Mouse (Mus musculus) stomach, embryonic 16.5 days (tissue): Measurements from ENCODE around the gene Casz1. TPM values are rescaled to one million over a fixed set of nuclear protein-coding genes. Genes with fewer than 3 reads are reported as not detected.
A peak's percentile ranks its signal among the peaks of the same experiment; 100 is the strongest.

Experiments
- ATAC-seq: fragments of 200-750 bp; cut with Nextera tagmentation; 2 replicates; pipeline ENCODE4 v1.8.0; 2017; ENCODE audit warnings: moderate number of reproducible peaks, moderate TSS enrichment; ENCODE audit not compliant: insufficient read depth, low FRiP score
- H3K27ac ChIP-seq: fragments of 300-500 bp; sonication (generic); 2 replicates; pipeline ENCODE4 v1.5.1; 2014; ENCODE audit warnings: low read length
- H3K27me3 ChIP-seq: fragments of 300-500 bp; sonication (generic); 2 replicates; pipeline ENCODE4 v1.6.1; 2014; ENCODE audit warnings: low read length, control low read depth, mixed read lengths; ENCODE audit not compliant: control insufficient read depth, insufficient read depth
- H3K36me3 ChIP-seq: fragments of 300-500 bp; sonication (generic); 2 replicates; pipeline ENCODE4 v1.6.1; 2014; ENCODE audit warnings: low read length; ENCODE audit not compliant: control insufficient read depth, insufficient read depth
- H3K4me1 ChIP-seq: fragments of 300-500 bp; sonication (generic); 2 replicates; pipeline ENCODE4 v1.6.1; 2014; ENCODE audit warnings: low read length, control low read depth, mixed read lengths; ENCODE audit not compliant: control insufficient read depth, insufficient read depth
- H3K4me2 ChIP-seq: fragments of 300-500 bp; sonication (generic); 2 replicates; pipeline ENCODE4 v1.6.1; 2014; ENCODE audit warnings: low read depth, low read length, mixed read lengths
- H3K4me3 ChIP-seq: fragments of 300-500 bp; sonication (generic); replicated peaks from 2 replicates; pipeline ENCODE4 v1.5.1; 2014; ENCODE audit warnings: mild to moderate bottlenecking, low read length
- H3K9ac ChIP-seq: fragments of 300-500 bp; sonication (generic); 2 replicates; pipeline ENCODE4 v1.6.1; 2014; ENCODE audit warnings: low read length
- H3K9me3 ChIP-seq: fragments of 300-500 bp; sonication (generic); replicated peaks from 2 replicates; pipeline ENCODE4 v1.6.1; 2016; ENCODE audit warnings: low read length, control low read depth; ENCODE audit not compliant: control insufficient read depth
- WGBS: fragments of 180-500 bp; shearing (Covaris S2); extraction: QIAGEN DNeasy Blood & Tissue Kit; methylation state at CpG from one replicate; pipeline ENCODE4 v1.1.7; 2014; 5-methylcytosine and 5-hydroxymethylcytosine counted together
- polyA plus RNA-seq: library from polyadenylated mRNA; unstranded; fragments of >200 nt; fragmentation: Nextera tagmentation; extraction: Ambion mirVana; gene quantifications from 2 replicates; pipeline ENCODE4 v1.2.1, GENCODE M21; 2015

Casz1 gene
- polyA plus RNA-seq, 1 experiment from 2014 or later, result 9.9 TPM

DNA sequence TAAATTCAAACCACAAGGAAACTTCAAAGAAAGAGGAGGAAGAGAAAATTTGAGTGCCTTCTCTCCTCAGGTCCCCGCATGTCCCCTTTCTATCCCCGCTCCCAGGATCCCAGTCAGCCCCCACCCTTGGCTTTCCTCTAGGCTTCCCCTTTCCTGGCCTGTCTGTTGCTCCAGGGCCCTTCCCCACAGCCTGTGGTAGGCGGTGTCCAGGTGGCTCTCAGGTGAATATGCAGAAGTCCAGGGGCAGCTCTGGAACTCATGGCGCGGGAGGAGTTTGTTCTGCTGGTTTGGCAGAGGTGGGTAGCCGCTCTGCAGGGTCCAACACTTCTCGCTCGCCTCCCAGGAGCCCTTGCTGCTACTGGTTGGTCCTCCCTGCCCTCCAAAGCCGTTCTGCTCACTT, 68.1 kb downstream of the Casz1 start:
- Histone ChIP-seq H3K9me3 (no peaks in the 10 kb centered on the region), H3K36me3 (no peaks in the 10 kb centered on the region), H3K9ac (no peak overlapping the region), H3K4me2 (no peak overlapping the region), H3K27ac (no peak overlapping the region), H3K27me3 (peaks cover 9% of the 10 kb centered on the region), H3K4me3 (no peak overlapping the region), H3K4me1 (peaks cover 14% of the 10 kb centered on the region)
- ATAC-seq, result no peak
- WGBS, result 70% methylated on average over 9 of the region's 9 CpGs

GRCm38 (mm10) chr4:148872783-148873182, 68.6 kb downstream of the Casz1 start:
- H3K36me3 ChIP-seq, result no peaks in the 10 kb centered on the region
- no peak overlapping the region for H3K4me3 ChIP-seq
- peaks cover 14% of the 10 kb centered on the region for H3K4me1 ChIP-seq
- no peak overlapping the region for H3K9ac ChIP-seq
- H3K27me3 ChIP-seq, result peaks cover 9% of the 10 kb centered on the region
- no peak overlapping the region for H3K27ac ChIP-seq
- H3K4me2 ChIP-seq, result no peak overlapping the region
- whole genome bisulfite sequencing, result 46% methylated on average over 12 of the region's 12 CpGs
- H3K9me3 ChIP-seq, result no peaks in the 10 kb centered on the region
- no peak for ATAC-seq

DNA sequence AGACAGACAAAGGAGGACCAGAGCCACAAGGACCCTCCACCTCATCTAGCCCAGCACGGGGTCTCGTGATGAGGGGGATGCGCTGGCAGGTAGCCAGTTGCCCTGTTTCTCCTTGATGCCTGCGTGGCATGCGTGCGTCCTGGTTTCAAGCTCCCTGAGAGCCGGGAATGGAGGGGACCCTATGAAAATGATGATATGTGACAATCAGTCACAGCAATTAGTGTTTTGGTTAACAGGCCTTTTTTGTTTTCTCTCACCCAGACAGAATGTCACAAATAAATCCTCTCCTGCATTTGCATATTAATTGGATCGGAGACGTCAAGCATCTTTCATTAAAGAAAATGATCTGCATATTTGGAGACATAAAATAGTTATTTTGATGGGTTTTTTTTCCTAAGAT, 71.9 kb downstream of the Casz1 start:
- no peak overlapping the region for H3K4me2 ChIP-seq
- WGBS, result 84% methylated on average over 9 of the region's 9 CpGs
- H3K4me3 ChIP-seq, result no peak overlapping the region
- H3K36me3 ChIP-seq, result no peaks in the 10 kb centered on the region
- no peak for ATAC-seq
- H3K27me3 ChIP-seq, result peaks cover 9% of the 10 kb centered on the region
- H3K9me3 ChIP-seq, result no peaks in the 10 kb centered on the region
- no peak overlapping the region for H3K27ac ChIP-seq
- peaks cover 31% of the 10 kb centered on the region for H3K4me1 ChIP-seq
- H3K9ac ChIP-seq, result no peak overlapping the region

GRCm38 (mm10) chr4:148876867-148877266, 72.6 kb downstream of the Casz1 start:
- H3K4me3 ChIP-seq, result no peak overlapping the region
- H3K4me1 ChIP-seq, result peaks cover 29% of the 10 kb centered on the region
- no peak overlapping the region for H3K27ac ChIP-seq
- no peaks in the 10 kb centered on the region for H3K9me3 ChIP-seq
- WGBS, result 71% methylated on average over 8 of the region's 8 CpGs
- H3K9ac ChIP-seq, result no peak overlapping the region
- no peaks in the 10 kb centered on the region for H3K36me3 ChIP-seq
- H3K27me3 ChIP-seq, result peaks cover 9% of the 10 kb centered on the region
- H3K4me2 ChIP-seq, result no peak overlapping the region
- ATAC-seq, result no peak

GRCm38 (mm10) chr4:148878192-148878983, 74.2 kb downstream of the Casz1 start:
- H3K27ac ChIP-seq, result 0 out of 2 replicates have a peak overlapping the region, but pooled peaks have one; percentile 6
- no peak overlapping the region for H3K4me3 ChIP-seq
- no peak for ATAC-seq
- H3K9me3 ChIP-seq, result no peaks in the 10 kb centered on the region
- H3K4me2 ChIP-seq, result no peak overlapping the region
- peaks cover 4% of the 10 kb centered on the region; the same call in 1 of the 2 replicates for H3K27me3 ChIP-seq
- 60% methylated on average over 11 of the region's 11 CpGs for WGBS
- H3K36me3 ChIP-seq, result no peaks in the 10 kb centered on the region
- no peak overlapping the region; the same call in 1 of the 2 replicates for H3K9ac ChIP-seq
- peaks cover 20% of the 10 kb centered on the region for H3K4me1 ChIP-seq

GRCm38 (mm10) chr4:148878984-148879610, 74.9 kb downstream of the Casz1 start:
- no peaks in the 10 kb centered on the region for H3K36me3 ChIP-seq
- no peaks in the 10 kb centered on the region for H3K27me3 ChIP-seq
- H3K4me3 ChIP-seq, result no peak overlapping the region
- H3K9ac ChIP-seq, result no peak overlapping the region; the same call in 1 of the 2 replicates
- WGBS, result 48% methylated on average over 11 of the region's 11 CpGs
- H3K4me1 ChIP-seq, result peaks cover 20% of the 10 kb centered on the region
- ATAC-seq, result peak; percentile 20; the same call in 1 of the 2 replicates
- H3K4me2 ChIP-seq, result no peak overlapping the region
- no peaks in the 10 kb centered on the region for H3K9me3 ChIP-seq
- no peak overlapping the region for H3K27ac ChIP-seq

DNA sequence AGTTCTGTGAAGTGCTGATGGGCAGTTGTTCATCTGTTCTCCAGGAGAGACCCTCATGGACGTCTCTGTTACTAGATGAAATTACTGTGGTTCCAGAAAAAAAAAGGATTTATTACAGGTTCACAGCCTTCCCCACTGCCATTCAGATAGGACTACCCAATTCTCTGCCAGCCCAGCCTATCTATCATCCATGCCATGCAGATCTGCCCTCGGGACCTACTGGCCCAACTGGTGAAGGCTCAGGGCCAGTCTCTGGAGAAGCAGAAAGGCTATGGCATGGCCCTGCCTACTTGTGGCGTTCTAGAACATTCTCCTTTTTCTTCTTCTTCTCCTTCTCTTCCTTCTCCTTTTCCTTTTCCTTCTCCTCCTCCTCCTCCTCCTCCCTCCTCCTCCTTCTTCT, 75.4 kb downstream of the Casz1 start:
- Histone ChIP-seq H3K9me3 (no peaks in the 10 kb centered on the region), H3K36me3 (no peaks in the 10 kb centered on the region), H3K27me3 (no peaks in the 10 kb centered on the region), H3K4me2 (no peak overlapping the region), H3K4me3 (no peak overlapping the region), H3K4me1 (peaks cover 20% of the 10 kb centered on the region), H3K27ac (no peak overlapping the region), H3K9ac (no peak overlapping the region)
- no peak for ATAC-seq
- WGBS, result 72% methylated on average over 3 of the region's 3 CpGs

DNA sequence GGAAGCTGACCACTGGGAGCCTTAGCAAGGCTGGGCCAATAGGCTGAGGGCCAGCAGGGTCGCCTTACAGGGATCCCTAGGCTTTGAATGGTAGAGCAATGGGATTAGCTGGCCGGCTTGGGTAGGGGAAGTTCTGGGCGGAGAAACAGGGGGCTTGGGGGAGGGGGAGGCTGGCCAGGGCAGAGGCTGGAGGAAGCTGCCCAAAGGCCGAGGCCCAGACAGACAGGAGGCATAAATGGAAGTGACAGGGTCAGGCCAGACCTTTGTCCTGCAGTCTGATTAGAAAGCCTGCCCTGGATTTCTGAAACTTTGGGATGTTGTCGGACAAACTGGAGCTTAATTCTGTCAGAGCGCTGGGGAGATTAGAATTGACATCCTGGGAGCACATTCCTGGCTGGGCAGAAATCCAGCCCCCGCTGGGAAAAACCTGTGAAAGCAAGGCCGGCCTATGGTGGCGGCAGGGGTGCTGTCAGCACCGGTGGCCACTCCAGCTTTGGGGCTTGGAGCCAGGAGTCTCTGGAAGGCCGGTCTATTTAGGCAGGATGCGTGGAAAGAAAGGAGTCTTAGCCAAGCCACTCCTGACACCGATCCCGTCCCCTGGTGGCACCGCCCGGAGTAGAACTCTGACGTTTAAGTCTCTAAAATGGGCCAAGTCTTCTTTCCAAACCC, 76.9 kb downstream of the Casz1 start:
- H3K27me3 ChIP-seq, result no peaks in the 10 kb centered on the region; the same call in 1 of the 2 replicates
- H3K4me2 ChIP-seq, result no peak overlapping the region
- H3K4me3 ChIP-seq, result no peak overlapping the region
- no peaks in the 10 kb centered on the region for H3K9me3 ChIP-seq
- no peaks in the 10 kb centered on the region for H3K36me3 ChIP-seq
- H3K27ac ChIP-seq, result no peak overlapping the region
- 45% methylated on average over 17 of the region's 17 CpGs for WGBS
- ATAC-seq, result no peak
- no peak overlapping the region for H3K9ac ChIP-seq
- peaks cover 30% of the 10 kb centered on the region for H3K4me1 ChIP-seq

- H3K9me3 ChIP-seq, result no peaks in the 10 kb centered on the region
- H3K27ac ChIP-seq, result no peak overlapping the region
- ATAC-seq, result no peak
- 66% methylated on average over 5 of the region's 5 CpGs for WGBS
- H3K4me2 ChIP-seq, result no peak overlapping the region
- H3K36me3 ChIP-seq, result no peaks in the 10 kb centered on the region
- H3K4me1 ChIP-seq, result peaks cover 31% of the 10 kb centered on the region
- no peak overlapping the region for H3K9ac ChIP-seq
- H3K27me3 ChIP-seq, result peaks cover 5% of the 10 kb centered on the region; the same call in 1 of the 2 replicates
- H3K4me3 ChIP-seq, result no peak overlapping the region
These were observed 77.6 kb downstream of the Casz1 start for GRCm38 (mm10) chr4:148881838-148882237.
